Mouse (Mus musculus): ENCODE results near the gene Mast3. TPM values are rescaled to one million over a fixed set of nuclear protein-coding genes. Genes with fewer than 3 reads are reported as not detected.
"Not testable (repeated sequence)": the region's sequence is repeated elsewhere in the genome, so short reads cannot be mapped to it uniquely, and the experiment has no call there.

Mast3 gene
- total RNA-seq, 4 experiments from 2014 or later = 17.8 to 37.7 (median 26.5) TPM

GRCm38 (mm10) chr8:70833520-70833919 lies 28.7 kb upstream of the Mast3 start:
- no peak for DNase-seq

GRCm38 (mm10) chr8:70833018-70833482 lies 28.2 kb upstream of the Mast3 start:
- DNase-seq = no peak

GRCm38 (mm10) chr8:70832371-70832770 lies 27.5 kb upstream of the Mast3 start:
- DNase-seq = no peak

GRCm38 (mm10) chr8:70831517-70831916 lies 26.7 kb upstream of the Mast3 start:
- no peak for DNase-seq

GRCm38 (mm10) chr8:70827796-70828195 lies 22.9 kb upstream of the Mast3 start:
- no peak for DNase-seq

GRCm38 (mm10) chr8:70827010-70827409 lies 22.2 kb upstream of the Mast3 start:
- DNase-seq = no peak

GRCm38 (mm10) chr8:70825816-70826215 lies 21.0 kb upstream of the Mast3 start:
- DNase-seq = no peak

- no peak for DNase-seq
Observed at GRCm38 (mm10) chr8:70823802-70824201, 18.9 kb upstream of the Mast3 start.

GRCm38 (mm10) chr8:70822594-70822993 lies 17.7 kb upstream of the Mast3 start:
- not testable (repeated sequence) for DNase-seq

- DNase-seq = no peak
Observed at GRCm38 (mm10) chr8:70821992-70822391, 17.1 kb upstream of the Mast3 start.

GRCm38 (mm10) chr8:70821399-70821962 lies 16.6 kb upstream of the Mast3 start:
- no peak for DNase-seq

GRCm38 (mm10) chr8:70820101-70820935 lies 15.5 kb upstream of the Mast3 start:
- DNase-seq = no peak

- DNase-seq = no peak
Observed at GRCm38 (mm10) chr8:70816679-70817078, 11.8 kb upstream of the Mast3 start.

GRCm38 (mm10) chr8:70812885-70813284 lies 8.0 kb upstream of the Mast3 start:
- no peak for DNase-seq

- DNase-seq = no peak
Observed at GRCm38 (mm10) chr8:70812055-70812454, 7.2 kb upstream of the Mast3 start.

- DNase-seq = no peak
Observed at GRCm38 (mm10) chr8:70810962-70811680, 6.3 kb upstream of the Mast3 start.

- no peak for DNase-seq
Observed at GRCm38 (mm10) chr8:70808955-70809701, 4.3 kb upstream of the Mast3 start.

- DNase-seq = no peak
Observed at GRCm38 (mm10) chr8:70808239-70808638, 3.4 kb upstream of the Mast3 start, which contains the start of gene Il12rb1. Gene Il12rb1, plus strand, starts transcription at chr8:70808449.

- no peak for DNase-seq
Observed at GRCm38 (mm10) chr8:70807304-70807703, 2.5 kb upstream of the Mast3 start.

- no peak for DNase-seq
Observed at GRCm38 (mm10) chr8:70806541-70806940, 1.7 kb upstream of the Mast3 start.

GRCm38 (mm10) chr8:70803761-70804480 lies 933 bp downstream of the Mast3 start:
- DNase-seq = no peak
